Mouse (Mus musculus): ENCODE results near the gene Def6.

DNA sequence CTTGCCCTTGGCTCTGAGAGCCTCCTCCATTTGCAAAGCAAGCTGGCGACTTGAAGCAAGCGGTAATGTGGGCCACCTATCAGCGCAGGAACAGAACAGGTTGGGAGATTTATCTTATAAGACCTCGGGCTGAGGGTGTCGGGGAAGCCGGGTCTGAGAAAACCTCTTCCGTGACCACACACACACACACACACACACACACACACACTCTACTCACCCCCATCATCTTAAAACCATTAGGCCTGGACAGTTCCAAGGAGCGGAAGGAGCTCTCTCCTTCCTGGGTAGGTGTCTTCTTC is 685 bp downstream of the Def6 start:
- no peak for TF ChIP-seq CTCF (conservative IDR thresholded peaks at IDR 0.05; ENCODE audit: low read length)
- TF ChIP-seq POU5F1 (IDR thresholded peaks at IDR 0.05; ENCODE audit: borderline replicate concordance, low read length) = no peak
- no peak for TF ChIP-seq NANOG (IDR thresholded peaks at IDR 0.05; ENCODE audit: borderline replicate concordance, low read length)
